ENCODE assay signal across 8 mouse cellular contexts in the genomic region with DNA sequence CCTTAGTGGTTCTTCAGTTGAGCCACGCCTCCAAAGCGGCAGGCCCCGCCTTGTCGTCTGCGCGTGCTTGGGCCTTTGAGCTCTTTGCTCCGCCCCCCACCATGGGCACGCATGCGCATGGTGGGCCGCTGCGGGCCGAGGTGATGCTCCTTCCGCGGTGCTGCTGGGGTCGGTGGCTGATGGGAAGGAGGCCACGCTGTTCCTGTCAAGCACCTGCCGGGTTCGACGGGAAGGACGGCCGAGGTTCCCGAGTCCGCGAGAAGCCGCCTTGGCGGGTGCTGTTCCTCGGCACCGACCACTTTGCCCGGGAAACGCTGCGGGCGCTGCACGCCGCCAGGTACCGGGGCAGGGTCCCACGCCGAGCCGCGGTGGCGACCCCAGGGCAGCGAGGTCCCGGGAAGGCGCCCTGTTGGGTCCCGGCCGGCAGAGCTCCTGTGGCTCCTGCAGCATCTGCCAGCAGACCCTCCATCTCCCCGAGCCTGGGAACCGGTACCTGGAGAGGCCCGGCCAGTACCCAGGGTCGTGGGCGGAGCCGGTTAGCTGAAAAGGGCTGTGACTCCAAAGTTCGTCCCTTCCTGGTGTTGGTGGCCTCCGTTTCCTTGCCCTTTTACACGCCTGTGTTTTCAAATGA. TPM values are rescaled to one million over a fixed set of nuclear protein-coding genes. Genes with fewer than 3 reads are reported as not detected.
DNase-seq lines count a peak whose midpoint lies in the region; ATAC-seq lines count a peak whose summit lies in the region.

A gene (plus strand): TSS at position 112 of the 631 bp plus-strand sequence.

- H3K4me3 ChIP-seq in heart, embryonic 13.5 days, result peak within 1 kb of the TSS; percentile 88
- H3K4me3 ChIP-seq in liver, embryonic 12.5 days, result peak within 1 kb of the TSS; percentile 96
- H3K4me3 ChIP-seq in stomach, embryonic 15.5 days (replicated peaks), result peak within 1 kb of the TSS; percentile 91

- peaks cover 27% of the 10 kb centered on the region for H3K36me3 ChIP-seq in heart, embryonic 13.5 days
- H3K36me3 ChIP-seq in liver, embryonic 12.5 days, result peaks cover 24% of the 10 kb centered on the region
- 0 out of 2 replicates have a peak, but pooled peaks cover 3% of the 10 kb centered on the region for H3K36me3 ChIP-seq in stomach, embryonic 15.5 days

- ATAC-seq in erythroid progenitor cell, adult 5-6 weeks (replicated peaks; ENCODE audit: low FRiP score, poor library complexity, severe bottlenecking), result peak; percentile 96
- ATAC-seq in heart, embryonic 13.5 days (ENCODE audit: extremely low read depth, insufficient number of reproducible peaks, low FRiP score, low TSS enrichment), result peak; percentile 91
- ATAC-seq in liver, embryonic 12.5 days, result peak; percentile 89
- ATAC-seq in stomach, embryonic 15.5 days (ENCODE audit: insufficient read depth, low FRiP score, low read depth), result peak; percentile 88

- H3K4me2 ChIP-seq in heart, embryonic 13.5 days, result peak within 1 kb of the TSS; percentile 72
- peak within 1 kb of the TSS; percentile 80 for H3K4me2 ChIP-seq in liver, embryonic 12.5 days
- H3K4me2 ChIP-seq in stomach, embryonic 15.5 days, result peak within 1 kb of the TSS; percentile 63

- no peaks in the 10 kb centered on the region for H3K27me3 ChIP-seq in heart, embryonic 13.5 days (replicated peaks)
- H3K27me3 ChIP-seq in liver, embryonic 12.5 days (replicated peaks), result peaks cover 12% of the 10 kb centered on the region; the same call in 1 of the 2 replicates
- H3K27me3 ChIP-seq in stomach, embryonic 15.5 days (replicated peaks), result no peaks in the 10 kb centered on the region

- DNase-seq in CD4-positive helper T cell, adult 2 months (ENCODE audit: low read depth, low spot score), result peak; percentile 97
- DNase-seq in brain, embryonic 18.5 days (ENCODE audit: low read depth, low spot score), result peak; percentile 81
- peak; percentile 97 for DNase-seq in kidney, postnatal 10 days
- peak; percentile 92 to 96 for DNase-seq in natural killer cell, adult 2 months (ENCODE audit: low spot score in 2 of 2)

- H3K9ac ChIP-seq in heart, embryonic 13.5 days, result peak within 1 kb of the TSS; percentile 91
- H3K9ac ChIP-seq in liver, embryonic 12.5 days, result peak within 1 kb of the TSS; percentile 85
- peak within 1 kb of the TSS; percentile 66 for H3K9ac ChIP-seq in stomach, embryonic 15.5 days

- H3K9me3 ChIP-seq in heart, embryonic 13.5 days, result no peaks in the 10 kb centered on the region
- H3K9me3 ChIP-seq in liver, embryonic 12.5 days (replicated peaks), result no peaks in the 10 kb centered on the region
- no peaks in the 10 kb centered on the region for H3K9me3 ChIP-seq in stomach, embryonic 15.5 days

- peaks cover 8% of the 10 kb centered on the region for H3K4me1 ChIP-seq in heart, embryonic 13.5 days
- H3K4me1 ChIP-seq in liver, embryonic 12.5 days, result peaks cover 15% of the 10 kb centered on the region
- H3K4me1 ChIP-seq in stomach, embryonic 15.5 days, result 0 out of 2 replicates have a peak, but pooled peaks cover 4% of the 10 kb centered on the region

- under 1% methylated on average over 54 of the region's 54 CpGs for WGBS in heart, embryonic 13.5 days
- WGBS in liver, embryonic 12.5 days (ENCODE audit: insufficient replicate concordance), result under 1% methylated on average over 54 of the region's 54 CpGs
- WGBS in stomach, embryonic 15.5 days, result under 1% methylated on average over 54 of the region's 54 CpGs

- peak within 1 kb of the TSS; percentile 32; the same call in 1 of the 2 replicates for H3K27ac ChIP-seq in heart, embryonic 13.5 days (replicated peaks)
- peak within 1 kb of the TSS; percentile 50 for H3K27ac ChIP-seq in liver, embryonic 12.5 days
- H3K27ac ChIP-seq in stomach, embryonic 15.5 days, result no peak within 1 kb of the TSS

RNA-seq across cellular contexts. Expression of the gene that starts here (rescaled TPM):
- 4.6 and 14.4 TPM in 2 replicates for total RNA-seq in erythroid progenitor cell, adult 5-6 weeks (2015; ENCODE audit: low replicate concordance)
- total RNA-seq in erythroid progenitor cell, adult 5-6 weeks (2017; ENCODE audit: low replicate concordance), result 1.2 and 5.5 TPM in 2 replicates
- polyA plus RNA-seq in heart, embryonic 13.5 days (2015; fragmentation: Nextera tagmentation; extraction: Ambion mirVana), result 11.8 and 15.9 TPM in 2 replicates
- 11.7 and 12.9 TPM in 2 replicates for polyA plus RNA-seq in liver, embryonic 12.5 days (2016; fragmentation: Nextera tagmentation; extraction: Ambion mirVana)
- polyA plus RNA-seq in stomach, embryonic 15.5 days (2015; fragmentation: Nextera tagmentation; extraction: Ambion mirVana), result 18.2 and 19.9 TPM in 2 replicates
